Mouse (Mus musculus): ENCODE data around the gene Zmym2. TPM values are rescaled to one million over a fixed set of nuclear protein-coding genes. Genes with fewer than 3 reads are reported as not detected.
A peak's percentile ranks its signal among the peaks of the same experiment; 100 is the strongest.
"Not testable (repeated sequence)": the region's sequence is repeated elsewhere in the genome, so short reads cannot be mapped to it uniquely, and the experiment has no call there.

Gene Zmym2
- polyA plus RNA-seq (2015; fragmentation: Nextera tagmentation; extraction: Ambion mirVana) = 70.8 and 74.7 TPM in 2 replicates

GRCm38 (mm10) chr14:56886594-56887513 is at the start of gene Zmym2:
Gene Zmym2, plus strand, starts transcription at chr14:56886653.
- under 1% methylated on average over 32 of the region's 87 CpGs for WGBS
- Histone ChIP-seq H3K9ac (replicated peaks) (peak within 1 kb of the TSS; percentile 96), H3K4me3 (peak within 1 kb of the TSS; percentile 95), H3K4me2 (replicated peaks) (peak within 1 kb of the TSS; percentile 63), H3K4me1 (peaks cover 24% of the 10 kb centered on the region), H3K27ac (replicated peaks) (peak within 1 kb of the TSS; percentile 100)
- peak; percentile 20 for ATAC-seq (replicated peaks)
- H3K36me3 ChIP-seq, H3K27me3 ChIP-seq, H3K9me3 ChIP-seq: not testable (repeated sequence)

- Histone ChIP-seq H3K9ac (replicated peaks) (no peak overlapping the region), H3K27ac (replicated peaks) (no peak overlapping the region), H3K27me3 (no peaks in the 10 kb centered on the region), H3K4me2 (replicated peaks) (no peak overlapping the region), H3K4me3 (no peak overlapping the region), H3K4me1 (no peaks in the 10 kb centered on the region), H3K36me3 (no peaks in the 10 kb centered on the region), H3K9me3 (no peaks in the 10 kb centered on the region)
- ATAC-seq (replicated peaks) = no peak
- WGBS = 58% methylated on average over 4 of the region's 4 CpGs
Measured at GRCm38 (mm10) chr14:56844033-56844432, 42.4 kb upstream of the Zmym2 start.

GRCm38 (mm10) chr14:56844507-56844906 is 41.9 kb upstream of the Zmym2 start:
- Histone ChIP-seq H3K36me3 (no peaks in the 10 kb centered on the region), H3K4me1 (no peaks in the 10 kb centered on the region), H3K4me2 (replicated peaks) (no peak overlapping the region), H3K27ac (replicated peaks) (no peak overlapping the region), H3K9me3 (no peaks in the 10 kb centered on the region), H3K27me3 (no peaks in the 10 kb centered on the region), H3K9ac (replicated peaks) (no peak overlapping the region), H3K4me3 (no peak overlapping the region)
- WGBS = 50% methylated on average over 2 of the region's 2 CpGs
- ATAC-seq (replicated peaks) = 0 out of 2 replicates have a peak, but pooled peaks have one; percentile 72

- no peak overlapping the region for H3K4me3 ChIP-seq
- no peak overlapping the region for H3K9ac ChIP-seq (replicated peaks)
- peaks cover 4% of the 10 kb centered on the region; the same call in 1 of the 2 replicates for H3K9me3 ChIP-seq
- H3K27ac ChIP-seq (replicated peaks) = no peak overlapping the region
- no peak for ATAC-seq (replicated peaks)
- no peak overlapping the region for H3K4me2 ChIP-seq (replicated peaks)
- no peaks in the 10 kb centered on the region for H3K36me3 ChIP-seq
- H3K4me1 ChIP-seq = no peaks in the 10 kb centered on the region
- no peaks in the 10 kb centered on the region for H3K27me3 ChIP-seq
- WGBS = 78% methylated on average over 2 of the region's 2 CpGs
Measured at GRCm38 (mm10) chr14:56848322-56848721, 38.1 kb upstream of the Zmym2 start.

GRCm38 (mm10) chr14:56849681-56850080 is 36.8 kb upstream of the Zmym2 start:
- Histone ChIP-seq H3K9me3 (peaks cover 18% of the 10 kb centered on the region), H3K27ac (replicated peaks) (no peak overlapping the region)
- 74% methylated on average over 2 of the region's 2 CpGs for WGBS

DNA sequence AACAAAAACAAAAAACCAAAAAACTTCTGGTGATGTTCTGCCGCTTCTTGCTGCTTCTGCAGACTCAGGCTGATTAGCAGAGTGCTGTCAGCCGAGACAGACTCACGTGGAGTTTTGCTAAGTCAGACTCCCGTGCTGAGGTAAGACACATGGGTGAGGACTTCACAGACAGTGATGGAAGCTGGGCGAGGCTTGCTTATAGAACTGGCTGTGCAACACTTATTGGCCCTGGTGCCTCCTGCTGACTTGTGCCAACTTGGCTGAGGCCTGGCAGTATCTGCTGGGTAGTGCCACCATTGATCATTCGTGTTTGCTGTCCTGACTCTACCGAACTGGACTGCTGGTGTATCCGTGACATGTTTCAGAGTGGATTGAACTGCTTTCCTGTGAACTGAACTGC is 22.4 kb upstream of the Zmym2 start:
- no peak overlapping the region for H3K4me2 ChIP-seq (replicated peaks)
- no peak overlapping the region for H3K4me3 ChIP-seq
- peaks cover 15% of the 10 kb centered on the region for H3K27me3 ChIP-seq
- ATAC-seq (replicated peaks) = no peak
- WGBS = 70% methylated on average over 8 of the region's 8 CpGs
- no peaks in the 10 kb centered on the region for H3K4me1 ChIP-seq
- no peaks in the 10 kb centered on the region for H3K36me3 ChIP-seq
- H3K27ac ChIP-seq (replicated peaks) = no peak overlapping the region
- no peaks in the 10 kb centered on the region for H3K9me3 ChIP-seq
- H3K9ac ChIP-seq (replicated peaks) = no peak overlapping the region

More at GRCm38 (mm10) chr14:56849681-56850080, 36.8 kb upstream of the Zmym2 start:
- Histone ChIP-seq H3K27me3 (no peaks in the 10 kb centered on the region), H3K4me3 (no peak overlapping the region), H3K36me3 (no peaks in the 10 kb centered on the region), H3K4me1 (no peaks in the 10 kb centered on the region), H3K4me2 (replicated peaks) (no peak overlapping the region), H3K9ac (replicated peaks) (no peak overlapping the region)
- no peak for ATAC-seq (replicated peaks)

GRCm38 (mm10) chr14:56864641-56865040 is 21.8 kb upstream of the Zmym2 start:
- Histone ChIP-seq H3K9me3 (no peaks in the 10 kb centered on the region), H3K4me1 (no peaks in the 10 kb centered on the region), H3K4me2 (replicated peaks) (peak overlapping the region; percentile 42), H3K4me3 (peak overlapping the region; percentile 22; the same call in 1 of the 2 replicates), H3K36me3 (no peaks in the 10 kb centered on the region), H3K9ac (replicated peaks) (no peak overlapping the region), H3K27me3 (peaks cover 15% of the 10 kb centered on the region), H3K27ac (replicated peaks) (no peak overlapping the region)
- no peak for ATAC-seq (replicated peaks)
- WGBS = 7% methylated on average over 13 of the region's 13 CpGs

GRCm38 (mm10) chr14:56865112-56865511 is 21.3 kb upstream of the Zmym2 start:
- 4% methylated on average over 29 of the region's 30 CpGs for WGBS
- not testable (repeated sequence) for H3K27ac ChIP-seq (replicated peaks); H3K9ac ChIP-seq (replicated peaks); ATAC-seq (replicated peaks); H3K36me3 ChIP-seq; H3K9me3 ChIP-seq; H3K4me1 ChIP-seq
- Histone ChIP-seq H3K27me3 (peaks cover 15% of the 10 kb centered on the region), H3K4me2 (replicated peaks) (peak overlapping the region; percentile 42), H3K4me3 (peak overlapping the region; percentile 22; the same call in 1 of the 2 replicates)

GRCm38 (mm10) chr14:56873525-56873924 is 12.9 kb upstream of the Zmym2 start:
- 77% methylated on average over 5 of the region's 5 CpGs for WGBS
- no peak overlapping the region for H3K4me2 ChIP-seq (replicated peaks)

GRCm38 (mm10) chr14:56875586-56876159 is 10.8 kb upstream of the Zmym2 start:
- H3K4me1 ChIP-seq = no peaks in the 10 kb centered on the region
- no peak overlapping the region for H3K9ac ChIP-seq (replicated peaks)
- no peaks in the 10 kb centered on the region for H3K36me3 ChIP-seq
- H3K27me3 ChIP-seq = no peaks in the 10 kb centered on the region
- no peak for ATAC-seq (replicated peaks)
- H3K9me3 ChIP-seq = peaks cover 4% of the 10 kb centered on the region; the same call in 1 of the 2 replicates
- no peak overlapping the region for H3K27ac ChIP-seq (replicated peaks)
- H3K4me2 ChIP-seq (replicated peaks) = no peak overlapping the region
- H3K4me3 ChIP-seq = no peak overlapping the region

More at GRCm38 (mm10) chr14:56873525-56873924, 12.9 kb upstream of the Zmym2 start:
- Histone ChIP-seq H3K27ac (replicated peaks) (no peak overlapping the region), H3K36me3 (no peaks in the 10 kb centered on the region), H3K9me3 (peaks cover 4% of the 10 kb centered on the region; the same call in 1 of the 2 replicates), H3K9ac (replicated peaks) (no peak overlapping the region), H3K4me3 (no peak overlapping the region), H3K4me1 (no peaks in the 10 kb centered on the region), H3K27me3 (no peaks in the 10 kb centered on the region)
- no peak for ATAC-seq (replicated peaks)

- WGBS = 74% methylated on average over 3 of the region's 3 CpGs
- H3K9ac ChIP-seq (replicated peaks) = no peak overlapping the region
- no peak overlapping the region for H3K4me3 ChIP-seq
- no peak overlapping the region for H3K27ac ChIP-seq (replicated peaks)
- H3K36me3 ChIP-seq = no peaks in the 10 kb centered on the region
- H3K27me3 ChIP-seq = no peaks in the 10 kb centered on the region
- H3K9me3 ChIP-seq = no peaks in the 10 kb centered on the region
- H3K4me2 ChIP-seq (replicated peaks) = no peak overlapping the region
- no peak for ATAC-seq (replicated peaks)
- no peaks in the 10 kb centered on the region for H3K4me1 ChIP-seq
Measured at GRCm38 (mm10) chr14:56881271-56881670, 5.2 kb upstream of the Zmym2 start.

DNA sequence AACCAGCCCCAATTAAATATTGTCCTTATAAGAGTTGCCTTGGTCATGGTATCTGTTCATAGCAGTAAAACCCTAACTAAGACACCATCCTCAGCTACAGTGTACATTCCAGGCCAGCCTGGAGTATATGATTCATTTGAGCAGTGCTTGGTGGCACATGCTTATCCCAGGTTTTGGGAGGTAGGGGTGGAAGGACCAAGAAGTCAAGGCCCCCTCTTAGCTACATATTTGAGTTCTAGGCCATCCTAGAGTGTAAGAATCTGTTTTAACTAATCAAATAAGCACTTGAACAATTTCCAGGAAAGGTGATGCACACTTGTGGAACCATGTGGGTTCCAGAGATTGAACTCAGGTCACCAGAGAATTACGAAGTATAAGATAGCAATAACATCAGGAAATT is 3.0 kb upstream of the Zmym2 start:
- no peak overlapping the region for H3K4me2 ChIP-seq (replicated peaks)
- no peak overlapping the region for H3K27ac ChIP-seq (replicated peaks)
- no peaks in the 10 kb centered on the region for H3K27me3 ChIP-seq
- no peak for ATAC-seq (replicated peaks)
- 90% methylated on average over 1 of the region's 1 CpGs for WGBS
- H3K9me3 ChIP-seq = no peaks in the 10 kb centered on the region
- no peak overlapping the region for H3K4me3 ChIP-seq
- H3K4me1 ChIP-seq = peaks cover 4% of the 10 kb centered on the region
- H3K9ac ChIP-seq (replicated peaks) = no peak overlapping the region
- H3K36me3 ChIP-seq = no peaks in the 10 kb centered on the region
